Mouse (Mus musculus) lung, postnatal 0 days (tissue): ENCODE measurements around the gene Ass1. TPM values are rescaled to one million over a fixed set of nuclear protein-coding genes. Genes with fewer than 3 reads are reported as not detected.

Experiments used
- ATAC-seq: fragments of 200-750 bp; cut with Nextera tagmentation; 2 replicates; pipeline ENCODE4 v1.8.0; 2017; ENCODE audit warnings: moderate library complexity
- DNase-seq: peaks from one replicate; pipeline ENCODE4 v3.0.0-alpha.2; 2016; ENCODE audit warnings: low spot score
- H3K27ac ChIP-seq: fragments of 300-500 bp; sonication (generic); 2 replicates; pipeline ENCODE4 v1.5.1; 2014; ENCODE audit warnings: antibody characterized with exemption, mild to moderate bottlenecking, low read length, mixed read lengths
- H3K27me3 ChIP-seq: fragments of 300-500 bp; sonication (generic); replicated peaks from 2 replicates; pipeline ENCODE4 v1.6.1; 2014; ENCODE audit warnings: low read length, mixed read lengths; ENCODE audit not compliant: insufficient read depth
- H3K36me3 ChIP-seq: fragments of 300-500 bp; sonication (generic); 2 replicates; pipeline ENCODE4 v1.6.1; 2014; ENCODE audit warnings: low read length, mixed read lengths; ENCODE audit not compliant: insufficient read depth
- H3K4me1 ChIP-seq: fragments of 300-500 bp; sonication (generic); 2 replicates; pipeline ENCODE4 v1.6.1; 2014; ENCODE audit warnings: antibody characterized with exemption, low read depth, low read length, mixed read lengths; ENCODE audit not compliant: insufficient read depth
- H3K4me2 ChIP-seq: fragments of 300-500 bp; sonication (generic); replicated peaks from 2 replicates; pipeline ENCODE4 v1.6.1; 2014; ENCODE audit warnings: low read depth, mild to moderate bottlenecking, low read length, moderate library complexity, mixed read lengths
- H3K4me3 ChIP-seq: fragments of 300-500 bp; sonication (generic); 2 replicates; pipeline ENCODE4 v1.5.1; 2014; ENCODE audit warnings: low read depth, low read length
- H3K9ac ChIP-seq: fragments of 300-500 bp; sonication (generic); replicated peaks from 2 replicates; pipeline ENCODE4 v1.6.1; 2014; ENCODE audit warnings: low read depth, mild to moderate bottlenecking
- H3K9me3 ChIP-seq: fragments of 300-500 bp; sonication (generic); 2 replicates; pipeline ENCODE4 v1.6.1; 2016; ENCODE audit warnings: low read length, mixed read lengths
- CTCF ChIP-seq: IDR thresholded peaks from 2 replicates; pipeline ENCODE4 v1.5.1; 2016; ENCODE audit warnings: antibody characterized with exemption, mild to moderate bottlenecking
- EP300 ChIP-seq: IDR thresholded peaks from 2 replicates; pipeline ENCODE4 v1.6.1; 2016; ENCODE audit warnings: antibody characterized with exemption, mild to moderate bottlenecking, control low read depth
- WGBS: fragments of 180-500 bp; shearing (Covaris S2); extraction: QIAGEN DNeasy Blood & Tissue Kit; methylation state at CpG from one replicate; pipeline ENCODE4 v1.1.7; 2014; 5-methylcytosine and 5-hydroxymethylcytosine counted together
- polyA plus RNA-seq: library from polyadenylated mRNA; unstranded; fragments of >200 nt; fragmentation: Nextera tagmentation; extraction: Ambion mirVana; gene quantifications from 2 replicates; pipeline ENCODE4 v1.2.1, GENCODE M21; 2015

Ass1 gene
- polyA plus RNA-seq, 1 experiment from 2014 or later, result 27.0 TPM

DNA sequence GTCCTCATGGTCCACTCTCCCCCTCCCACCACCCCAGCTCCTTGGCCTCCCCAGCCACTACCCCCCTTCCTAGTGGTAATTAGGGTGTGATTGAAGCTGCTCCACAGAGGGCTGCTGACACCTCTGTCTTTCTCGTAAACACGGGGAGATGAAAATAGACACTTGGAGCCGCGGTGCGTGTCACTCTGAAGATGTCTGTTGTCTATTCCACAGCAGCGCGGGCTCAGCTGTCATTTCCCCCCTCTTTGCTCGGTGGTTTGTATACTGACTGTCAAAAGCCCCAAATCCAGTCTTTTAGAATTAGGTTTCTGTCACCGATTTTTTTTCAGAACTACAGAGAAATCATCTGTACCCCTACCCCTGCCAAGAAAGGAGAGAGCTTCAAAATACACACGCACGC lies 35.5 kb downstream of the Ass1 start:
- Histone ChIP-seq H3K27ac (no peak overlapping the region), H3K4me1 (no peaks in the 10 kb centered on the region), H3K36me3 (no peaks in the 10 kb centered on the region), H3K4me3 (no peak overlapping the region), H3K9me3 (no peaks in the 10 kb centered on the region), H3K4me2 (no peak overlapping the region), H3K9ac (no peak overlapping the region), H3K27me3 (no peaks in the 10 kb centered on the region)
- ATAC-seq, result no peak
- WGBS, result 47% methylated on average over 11 of the region's 11 CpGs
- DNase-seq, result no peak
- TF ChIP-seq CTCF, result no peak
- no peak for TF ChIP-seq EP300

DNA sequence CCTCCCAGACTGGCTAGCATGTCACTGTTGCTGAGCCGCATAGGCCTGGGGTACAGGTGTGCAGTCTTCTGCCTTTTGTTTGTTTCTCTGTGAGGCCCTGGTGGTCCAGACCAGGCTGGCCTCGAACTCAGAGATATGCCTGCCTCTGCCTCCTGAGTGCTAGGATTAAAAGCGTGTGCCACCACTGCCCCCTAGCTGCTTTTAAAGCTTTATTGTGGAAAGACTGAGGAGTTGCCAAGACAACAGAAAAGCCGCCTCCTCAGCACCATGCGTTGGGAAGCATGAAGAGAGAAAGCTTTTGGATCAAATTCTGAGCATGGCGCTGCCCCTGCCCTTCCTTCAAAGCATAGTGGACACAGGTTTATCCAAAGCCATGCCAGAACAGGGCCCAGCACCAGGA lies 38.8 kb downstream of the Ass1 start:
- Histone ChIP-seq H3K4me2 (no peak overlapping the region), H3K27me3 (no peaks in the 10 kb centered on the region), H3K4me3 (no peak overlapping the region), H3K9ac (no peak overlapping the region), H3K9me3 (no peaks in the 10 kb centered on the region), H3K27ac (no peak overlapping the region), H3K36me3 (peaks cover 9% of the 10 kb centered on the region; the same call in 1 of the 2 replicates), H3K4me1 (no peaks in the 10 kb centered on the region)
- ATAC-seq (no peak), DNase-seq (no peak)
- TF ChIP-seq CTCF, result 0 out of 2 replicates have a peak, but pooled peaks have one; percentile 2
- TF ChIP-seq EP300, result no peak
- 91% methylated on average over 6 of the region's 6 CpGs for WGBS

- Histone ChIP-seq H3K27ac (no peak overlapping the region), H3K9ac (no peak overlapping the region), H3K36me3 (peaks cover 9% of the 10 kb centered on the region), H3K4me3 (no peak overlapping the region), H3K27me3 (no peaks in the 10 kb centered on the region), H3K9me3 (no peaks in the 10 kb centered on the region), H3K4me1 (no peaks in the 10 kb centered on the region), H3K4me2 (no peak overlapping the region)
- ATAC-seq, result no peak
- DNase-seq, result no peak
- no peak for TF ChIP-seq CTCF
- TF ChIP-seq EP300, result no peak
- 45% methylated on average over 6 of the region's 6 CpGs for WGBS
Observed at GRCm38 (mm10) chr2:31511316-31511715, 41.3 kb downstream of the Ass1 start.

GRCm38 (mm10) chr2:31516557-31516956 lies 46.5 kb downstream of the Ass1 start:
- Histone ChIP-seq H3K4me2 (no peak overlapping the region), H3K9me3 (no peaks in the 10 kb centered on the region), H3K27ac (no peak overlapping the region), H3K9ac (no peak overlapping the region), H3K27me3 (no peaks in the 10 kb centered on the region), H3K4me1 (no peaks in the 10 kb centered on the region), H3K4me3 (no peak overlapping the region), H3K36me3 (peaks cover 5% of the 10 kb centered on the region; the same call in 1 of the 2 replicates)
- no peak for TF ChIP-seq EP300
- TF ChIP-seq CTCF, result no peak
- ATAC-seq, result no peak
- 53% methylated on average over 12 of the region's 12 CpGs for WGBS
- DNase-seq, result no peak

DNA sequence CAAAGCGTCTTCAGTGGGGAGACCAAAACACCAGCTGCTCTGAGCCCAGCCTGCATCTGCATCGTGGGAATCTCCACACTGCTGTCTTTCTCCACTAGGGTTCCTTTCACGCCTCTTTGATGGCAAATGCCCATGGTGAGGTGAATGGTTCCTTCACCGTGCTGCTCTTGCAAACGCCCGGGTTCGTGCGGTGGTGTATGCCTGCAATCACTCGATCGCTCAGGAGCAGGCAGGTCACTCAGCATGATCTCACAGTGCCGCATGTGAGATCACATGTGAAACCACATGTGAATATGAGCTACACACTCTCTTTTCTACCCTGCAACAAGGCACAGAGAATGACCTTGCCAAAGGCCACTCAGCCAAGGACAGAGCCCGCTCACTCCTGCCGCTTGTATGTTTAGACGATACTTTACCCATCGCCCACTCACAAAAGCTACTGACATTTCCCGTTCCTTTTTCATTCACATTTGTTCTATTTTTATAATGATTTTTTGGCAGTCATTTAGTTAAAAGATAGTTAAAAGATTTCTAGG lies 51.9 kb downstream of the Ass1 start:
- TF ChIP-seq CTCF, result no peak
- TF ChIP-seq EP300, result no peak
- Histone ChIP-seq H3K36me3 (no peaks in the 10 kb centered on the region), H3K9me3 (no peaks in the 10 kb centered on the region), H3K9ac (no peak overlapping the region), H3K27me3 (no peaks in the 10 kb centered on the region), H3K4me2 (no peak overlapping the region), H3K27ac (no peak overlapping the region), H3K4me1 (no peaks in the 10 kb centered on the region), H3K4me3 (no peak overlapping the region)
- WGBS, result 73% methylated on average over 16 of the region's 16 CpGs
- ATAC-seq, result no peak
- no peak for DNase-seq

- no peak overlapping the region for H3K9ac ChIP-seq
- TF ChIP-seq CTCF, result no peak
- no peak for TF ChIP-seq EP300
- no peak overlapping the region for H3K4me3 ChIP-seq
- H3K36me3 ChIP-seq, result no peaks in the 10 kb centered on the region
- ATAC-seq (no peak), DNase-seq (no peak)
- no peaks in the 10 kb centered on the region for H3K9me3 ChIP-seq
- no peak overlapping the region for H3K27ac ChIP-seq
- H3K4me2 ChIP-seq, result no peak overlapping the region
- 64% methylated on average over 5 of the region's 5 CpGs for WGBS
- no peaks in the 10 kb centered on the region for H3K27me3 ChIP-seq
- no peaks in the 10 kb centered on the region for H3K4me1 ChIP-seq
Observed at GRCm38 (mm10) chr2:31524641-31525040, 54.6 kb downstream of the Ass1 start.

DNA sequence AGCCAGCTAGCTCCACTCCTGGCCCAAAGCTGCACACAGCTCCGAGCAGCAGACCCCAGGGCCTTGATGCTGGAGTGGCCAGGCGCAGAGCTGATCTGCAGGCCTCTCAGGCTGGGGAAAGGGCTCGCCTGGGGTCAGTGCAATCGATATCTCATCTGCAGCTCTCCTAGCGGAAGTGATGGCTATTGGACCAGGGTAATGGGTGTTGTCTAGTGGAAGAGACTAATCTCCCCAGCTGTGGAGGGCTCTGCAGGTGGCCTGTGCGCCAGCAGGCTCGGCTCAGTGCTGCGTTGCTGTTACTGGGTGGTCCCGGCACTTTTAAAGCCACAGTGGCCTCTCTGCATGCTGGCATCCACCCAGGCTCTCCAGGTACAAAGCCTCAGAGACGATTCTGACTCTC lies 55.8 kb downstream of the Ass1 start:
- no peak overlapping the region for H3K27ac ChIP-seq
- H3K4me3 ChIP-seq, result no peak overlapping the region
- no peak overlapping the region for H3K9ac ChIP-seq
- no peak overlapping the region for H3K4me2 ChIP-seq
- ATAC-seq, result no peak
- no peaks in the 10 kb centered on the region for H3K27me3 ChIP-seq
- no peaks in the 10 kb centered on the region for H3K9me3 ChIP-seq
- H3K36me3 ChIP-seq, result no peaks in the 10 kb centered on the region
- WGBS, result 31% methylated on average over 10 of the region's 10 CpGs
- no peak for DNase-seq
- H3K4me1 ChIP-seq, result no peaks in the 10 kb centered on the region
- no peak for TF ChIP-seq CTCF
- TF ChIP-seq EP300, result no peak
